ENCODE assay signal across 10 mouse cellular contexts in genomic region chr8:105545249-105545648, GRCm38 (mm10). TPM values are rescaled to one million over a fixed set of nuclear protein-coding genes. Genes with fewer than 3 reads are reported as not detected.
DNase-seq lines count a peak whose midpoint lies in the region; ATAC-seq and TF ChIP-seq lines count a peak whose summit lies in the region.
"Had no signal": no experiment of that assay in that cellular context is flagged by ENCODE, and none has a peak within 500 bp of the region (broad histone marks: within the 10 kb centered on the region; RNA-seq: fewer than 3 reads in every experiment).

No protein-coding gene starts in this region.

- in situ Hi-C loops in Patski (cut with MboI; ENCODE audit: low pct_unique_long_range_greater_than_20kb): no loop called here

- POLR2A ChIA-PET in Patski (lab: Charles Lee): interaction anchor here (0.6 kb wide), 1 partner anchor 65 kb away, joined by 5 read pairs; no protein-coding TSS in a partner anchor

- no peak for TF ChIP-seq CTCF in Patski (IDR thresholded peaks at IDR 0.05)

- DNase-seq in frontal cortex, postnatal 25 days (ENCODE audit: low spot score in 2 of 2): no peak
- DNase-seq in kidney, postnatal 10 days: peak; percentile 56
- no peak for DNase-seq in kidney, adult 18-20 months
- DNase-seq in Patski (ENCODE audit: low read depth, low spot score): no peak
- DNase-seq in left cerebral cortex, postnatal 4 days: peak; percentile 48
- no peak for DNase-seq in ovary, postnatal 10 days (ENCODE audit: low spot score)
- no peak for DNase-seq in embryo, embryonic 10.5 days (ENCODE audit: low spot score)
- DNase-seq: spleen, adult 18-20 months had no signal

- ATAC-seq in frontal cortex, adult (ENCODE audit: low TSS enrichment): peak; percentile 62
- peak; percentile 6 for ATAC-seq in Patski

- no peaks in the 10 kb centered on the region for H3K27me3 ChIP-seq in Patski

- intact Hi-C loops in left cerebral cortex, postnatal 4 days (cut with DNase I): no loop called here

- CTCF ChIA-PET in Patski (lab: Charles Lee): interaction anchor here (1.1 to 4.1 kb wide), 6 partner anchors 13 to 69 kb away, joined by 3 to 34 read pairs (median 4); partner anchors contain the start of gene Hsd11b2

RNA-seq across cellular contexts. Expression of gene Atp6v0d1, which starts 20.6 kb away (rescaled TPM):
- polyA plus RNA-seq in Patski (2021): 159 TPM
- total RNA-seq in left cerebral cortex, postnatal 4 days (2021): 100 to 1,000 TPM; 255 to 260 TPM

RNA-seq across cellular contexts. Expression of gene Hsd11b2, which starts 26.7 kb away (rescaled TPM):
- polyA plus RNA-seq in Patski (2021): 8.2 TPM
- total RNA-seq in left cerebral cortex, postnatal 4 days (2021): not detected
- total RNA-seq: left cerebral cortex, postnatal 25 days had no signal

RNA-seq across cellular contexts. Expression of gene Zdhhc1, which starts 48.5 kb away (rescaled TPM):
- 68.3 TPM for polyA plus RNA-seq in Patski (2021)
- total RNA-seq in left cerebral cortex, postnatal 4 days (2021): 10 to 100 TPM; 16.6 to 21.3 TPM

RNA-seq across cellular contexts. Expression of gene Ripor1, which starts 59.8 kb away (rescaled TPM):
- polyA plus RNA-seq in Patski (2021): 84.2 TPM
- total RNA-seq in left cerebral cortex, postnatal 4 days (2021): 10 to 100 TPM; 70.0 to 70.6 TPM

Comparison
In these comparisons a context has a peak if more than half of its experiments do, and no peak if none do; other contexts are left out.
1. DNase-seq: peak in kidney, postnatal 10 days (single experiment) and left cerebral cortex, postnatal 4 days (single experiment); none in frontal cortex, postnatal 25 days (0 of 2), kidney, adult 18-20 months (single experiment), Patski (single experiment), ovary, postnatal 10 days (single experiment) and embryo, embryonic 10.5 days (single experiment).